Mouse (Mus musculus) embryonic facial prominence, embryonic 13.5 days (tissue): ENCODE data around the gene Nek6. TPM values are rescaled to one million over a fixed set of nuclear protein-coding genes. Genes with fewer than 3 reads are reported as not detected.

ENCODE experiments used
- ATAC-seq: fragments of 200-750 bp; cut with Nextera tagmentation; 2 replicates; pipeline ENCODE4 v1.8.0; 2017; ENCODE audit warnings: low read depth; ENCODE audit not compliant: insufficient number of reproducible peaks, insufficient read depth, low FRiP score, low TSS enrichment
- H3K27ac ChIP-seq: fragments of 300-500 bp; sonication (generic); 2 replicates; pipeline ENCODE4 v1.5.1; 2015; ENCODE audit warnings: moderate library complexity, mild to moderate bottlenecking, inconsistent platforms
- H3K27me3 ChIP-seq: fragments of 300-500 bp; sonication (generic); 2 replicates; pipeline ENCODE4 v1.6.1; 2015; ENCODE audit warnings: mild to moderate bottlenecking, inconsistent platforms
- H3K36me3 ChIP-seq: fragments of 300-500 bp; sonication (generic); 2 replicates; pipeline ENCODE4 v1.6.1; 2015; ENCODE audit warnings: mild to moderate bottlenecking, inconsistent platforms
- H3K4me1 ChIP-seq: fragments of 300-500 bp; sonication (generic); 2 replicates; pipeline ENCODE4 v1.6.1; 2015; ENCODE audit warnings: inconsistent platforms
- H3K4me2 ChIP-seq: fragments of 300-500 bp; sonication (generic); 2 replicates; pipeline ENCODE4 v1.6.1; 2015; ENCODE audit warnings: moderate library complexity, mild to moderate bottlenecking, inconsistent platforms
- H3K4me3 ChIP-seq: fragments of 300-500 bp; sonication (generic); 2 replicates; pipeline ENCODE4 v1.5.1; 2015; ENCODE audit warnings: mild to moderate bottlenecking, inconsistent platforms
- H3K9ac ChIP-seq: fragments of 300-500 bp; sonication (generic); 2 replicates; pipeline ENCODE4 v1.6.1; 2015; ENCODE audit warnings: mild to moderate bottlenecking, inconsistent platforms
- H3K9me3 ChIP-seq: fragments of 300-500 bp; sonication (generic); 2 replicates; pipeline ENCODE4 v1.6.1; 2016; ENCODE audit warnings: inconsistent platforms
- WGBS: fragments of 180-500 bp; shearing (Covaris S2); methylation state at CpG from one replicate; pipeline ENCODE4 v1.1.7; 2015; ENCODE audit warnings: mixed read lengths; 5-methylcytosine and 5-hydroxymethylcytosine counted together
- polyA plus RNA-seq: library from polyadenylated mRNA; unstranded; fragments of >200 nt; fragmentation: Nextera tagmentation; extraction: Ambion mirVana; gene quantifications from 2 replicates; pipeline ENCODE4 v1.2.1, GENCODE M21; 2015

Gene Nek6
- polyA plus RNA-seq, 1 experiment from 2014 or later = 114 TPM

GRCm38 (mm10) chr2:38541570-38541969 lies 30.1 kb downstream of the Nek6 start:
- Histone ChIP-seq H3K4me2 (no peak overlapping the region), H3K4me1 (peaks cover 44% of the 10 kb centered on the region), H3K4me3 (no peak overlapping the region), H3K27ac (no peak overlapping the region), H3K27me3 (no peaks in the 10 kb centered on the region), H3K9me3 (no peaks in the 10 kb centered on the region), H3K36me3 (no peaks in the 10 kb centered on the region), H3K9ac (no peak overlapping the region)
- 79% methylated on average over 1 of the region's 1 CpGs for WGBS
- ATAC-seq = no peak

DNA sequence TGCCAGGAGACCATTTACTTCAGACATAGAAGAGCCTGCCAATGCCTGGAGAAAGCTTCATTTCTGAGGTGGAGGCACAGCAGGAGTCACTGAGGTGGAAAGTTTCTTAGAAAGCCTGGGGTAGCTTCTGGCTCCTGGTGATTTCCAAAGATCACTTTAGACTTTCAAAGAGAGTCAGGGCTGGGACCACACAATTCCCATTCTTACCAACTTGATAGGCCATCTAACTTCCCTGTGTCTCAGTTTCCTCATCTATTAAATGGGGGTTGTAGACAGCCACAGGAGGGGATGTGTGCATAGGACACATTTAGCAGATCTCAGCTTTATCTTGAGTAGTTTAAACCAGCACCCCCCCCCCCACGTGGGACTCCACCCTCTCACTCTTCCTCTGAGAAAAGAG lies 30.9 kb downstream of the Nek6 start:
- H3K27ac ChIP-seq = no peak overlapping the region
- H3K9ac ChIP-seq = no peak overlapping the region
- no peaks in the 10 kb centered on the region for H3K36me3 ChIP-seq
- peaks cover 46% of the 10 kb centered on the region for H3K4me1 ChIP-seq
- no peak overlapping the region for H3K4me3 ChIP-seq
- no peak for ATAC-seq
- H3K27me3 ChIP-seq = no peaks in the 10 kb centered on the region
- no peaks in the 10 kb centered on the region for H3K9me3 ChIP-seq
- 53% methylated on average over 1 of the region's 1 CpGs for WGBS
- H3K4me2 ChIP-seq = no peak overlapping the region

- H3K36me3 ChIP-seq = no peaks in the 10 kb centered on the region
- 85% methylated on average over 2 of the region's 2 CpGs for WGBS
- no peaks in the 10 kb centered on the region for H3K27me3 ChIP-seq
- H3K27ac ChIP-seq = no peak overlapping the region
- H3K4me3 ChIP-seq = no peak overlapping the region
- peaks cover 49% of the 10 kb centered on the region for H3K4me1 ChIP-seq
- H3K9me3 ChIP-seq = no peaks in the 10 kb centered on the region
- no peak overlapping the region for H3K9ac ChIP-seq
- ATAC-seq = no peak
- H3K4me2 ChIP-seq = no peak overlapping the region
Observed at GRCm38 (mm10) chr2:38543158-38543557, 31.7 kb downstream of the Nek6 start.

DNA sequence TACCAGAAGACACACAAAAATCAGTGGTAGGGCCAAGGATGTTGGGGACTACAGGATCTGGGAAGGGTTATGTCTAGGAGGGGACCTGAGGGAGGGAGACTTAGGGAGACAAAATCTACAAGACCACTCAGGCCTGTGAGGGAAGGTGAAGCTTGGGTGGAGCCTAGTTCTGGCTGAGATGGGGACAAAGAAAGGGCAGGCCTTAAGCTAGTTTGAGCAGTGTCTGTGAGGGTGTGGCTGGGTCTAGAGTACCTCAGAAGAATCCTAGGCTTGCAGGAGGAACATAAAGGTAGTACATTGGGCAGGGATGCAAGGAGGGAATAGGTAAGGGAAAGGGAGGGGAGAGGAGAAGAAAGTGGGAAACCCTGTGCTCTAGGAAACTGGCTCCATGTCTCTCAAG lies 32.9 kb downstream of the Nek6 start:
- Histone ChIP-seq H3K36me3 (no peaks in the 10 kb centered on the region), H3K9me3 (no peaks in the 10 kb centered on the region), H3K27ac (no peak overlapping the region), H3K27me3 (no peaks in the 10 kb centered on the region), H3K4me2 (no peak overlapping the region), H3K9ac (no peak overlapping the region), H3K4me3 (no peak overlapping the region), H3K4me1 (peaks cover 50% of the 10 kb centered on the region)
- no peak for ATAC-seq

DNA sequence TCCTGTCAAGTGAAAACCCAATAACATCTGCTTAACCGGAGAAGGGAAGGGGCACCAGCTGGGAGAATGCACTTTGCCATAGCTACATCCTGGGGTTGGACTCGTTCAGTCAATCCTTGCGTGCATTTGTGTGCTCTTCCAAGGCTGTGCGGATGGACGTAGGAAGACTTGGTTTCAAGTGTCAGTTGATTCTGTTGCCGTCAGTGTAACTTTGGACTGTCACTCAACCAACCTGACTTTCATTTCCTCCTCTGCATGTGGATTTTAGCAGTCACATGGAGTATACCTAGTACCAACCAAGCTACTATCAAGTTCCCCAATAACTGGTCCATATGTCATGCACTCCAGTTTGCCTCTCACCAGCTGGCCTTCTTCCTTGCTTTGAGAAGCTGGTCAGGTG lies 33.5 kb downstream of the Nek6 start:
- H3K4me3 ChIP-seq = no peak overlapping the region
- H3K4me1 ChIP-seq = peaks cover 45% of the 10 kb centered on the region
- no peaks in the 10 kb centered on the region for H3K27me3 ChIP-seq
- H3K9me3 ChIP-seq = no peaks in the 10 kb centered on the region
- 70% methylated on average over 6 of the region's 6 CpGs for WGBS
- no peak overlapping the region for H3K4me2 ChIP-seq
- peaks cover under 1% of the 10 kb centered on the region; the same call in 1 of the 2 replicates for H3K36me3 ChIP-seq
- ATAC-seq = no peak
- H3K27ac ChIP-seq = no peak overlapping the region
- no peak overlapping the region for H3K9ac ChIP-seq

DNA sequence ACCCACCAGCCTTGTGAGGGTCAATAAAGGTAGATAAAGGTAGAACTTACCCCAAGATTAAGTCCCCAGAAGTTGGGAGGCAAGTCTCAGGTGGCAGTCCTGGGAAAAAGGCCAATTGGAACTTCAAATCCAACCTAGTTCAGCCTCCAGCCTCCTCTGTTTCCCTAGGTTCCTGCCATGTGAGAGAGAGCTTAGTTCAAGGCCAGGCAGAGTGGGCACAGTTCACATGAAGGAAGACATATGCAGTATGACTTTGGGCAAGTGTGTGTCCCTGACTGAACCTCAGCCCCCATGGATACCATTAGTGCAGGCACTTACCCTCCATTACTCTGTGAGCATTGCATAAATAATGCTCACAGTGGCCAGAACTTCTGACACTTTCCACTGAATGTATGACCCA lies 34.3 kb downstream of the Nek6 start:
- Histone ChIP-seq H3K4me2 (no peak overlapping the region), H3K4me3 (no peak overlapping the region), H3K27me3 (no peaks in the 10 kb centered on the region), H3K27ac (no peak overlapping the region), H3K9me3 (no peaks in the 10 kb centered on the region), H3K9ac (no peak overlapping the region), H3K36me3 (peaks cover 8% of the 10 kb centered on the region), H3K4me1 (peaks cover 42% of the 10 kb centered on the region)
- no peak for ATAC-seq

DNA sequence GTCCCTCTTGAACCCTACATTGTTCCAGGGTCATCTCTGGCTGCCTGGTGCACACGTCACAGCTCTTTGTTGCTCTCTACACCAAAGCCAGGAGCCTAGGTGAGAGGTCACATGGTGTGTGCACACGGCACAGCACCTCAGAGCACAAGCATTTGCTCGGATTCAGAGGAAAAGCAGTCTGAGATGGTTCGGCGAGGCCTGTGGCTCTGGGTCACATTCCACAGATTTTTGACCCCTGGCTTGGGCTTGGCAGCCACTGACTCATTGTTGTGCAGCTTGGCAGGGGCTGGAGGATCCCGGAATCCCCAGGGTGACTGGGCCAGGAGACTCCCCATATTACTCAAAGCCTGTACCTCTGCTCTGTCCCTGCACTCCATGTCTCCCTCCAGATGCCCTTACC lies 34.8 kb downstream of the Nek6 start:
- Histone ChIP-seq H3K4me1 (peaks cover 38% of the 10 kb centered on the region), H3K27me3 (no peaks in the 10 kb centered on the region), H3K27ac (no peak overlapping the region), H3K9me3 (no peaks in the 10 kb centered on the region), H3K36me3 (peaks cover 13% of the 10 kb centered on the region), H3K9ac (no peak overlapping the region), H3K4me2 (no peak overlapping the region), H3K4me3 (no peak overlapping the region)
- 18% methylated on average over 6 of the region's 6 CpGs for WGBS
- no peak for ATAC-seq

DNA sequence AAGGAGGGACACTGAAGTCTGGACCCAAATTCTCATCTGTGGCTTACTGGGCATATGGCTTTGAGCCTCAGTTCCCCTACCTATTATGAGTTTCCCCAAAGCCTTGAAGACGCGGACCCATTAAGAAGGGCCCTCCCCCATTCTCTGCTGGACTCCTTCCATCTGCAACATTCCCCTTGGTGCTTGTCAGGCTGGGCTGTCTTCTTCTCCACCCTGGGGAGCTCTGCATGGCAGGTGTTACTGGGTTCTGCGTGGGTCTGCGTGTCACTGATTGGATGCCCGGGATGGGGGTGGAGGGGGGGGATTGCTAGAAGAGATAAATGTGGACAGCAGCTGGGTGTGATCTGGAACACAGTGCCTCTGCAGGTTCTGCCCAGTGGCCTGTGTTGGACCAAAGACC lies 35.3 kb downstream of the Nek6 start:
- no peak overlapping the region for H3K4me2 ChIP-seq
- ATAC-seq = no peak
- H3K4me1 ChIP-seq = peaks cover 38% of the 10 kb centered on the region
- H3K9me3 ChIP-seq = no peaks in the 10 kb centered on the region
- 72% methylated on average over 5 of the region's 5 CpGs for WGBS
- no peaks in the 10 kb centered on the region for H3K27me3 ChIP-seq
- no peak overlapping the region for H3K27ac ChIP-seq
- H3K9ac ChIP-seq = no peak overlapping the region
- no peak overlapping the region for H3K4me3 ChIP-seq
- peaks cover 18% of the 10 kb centered on the region for H3K36me3 ChIP-seq

DNA sequence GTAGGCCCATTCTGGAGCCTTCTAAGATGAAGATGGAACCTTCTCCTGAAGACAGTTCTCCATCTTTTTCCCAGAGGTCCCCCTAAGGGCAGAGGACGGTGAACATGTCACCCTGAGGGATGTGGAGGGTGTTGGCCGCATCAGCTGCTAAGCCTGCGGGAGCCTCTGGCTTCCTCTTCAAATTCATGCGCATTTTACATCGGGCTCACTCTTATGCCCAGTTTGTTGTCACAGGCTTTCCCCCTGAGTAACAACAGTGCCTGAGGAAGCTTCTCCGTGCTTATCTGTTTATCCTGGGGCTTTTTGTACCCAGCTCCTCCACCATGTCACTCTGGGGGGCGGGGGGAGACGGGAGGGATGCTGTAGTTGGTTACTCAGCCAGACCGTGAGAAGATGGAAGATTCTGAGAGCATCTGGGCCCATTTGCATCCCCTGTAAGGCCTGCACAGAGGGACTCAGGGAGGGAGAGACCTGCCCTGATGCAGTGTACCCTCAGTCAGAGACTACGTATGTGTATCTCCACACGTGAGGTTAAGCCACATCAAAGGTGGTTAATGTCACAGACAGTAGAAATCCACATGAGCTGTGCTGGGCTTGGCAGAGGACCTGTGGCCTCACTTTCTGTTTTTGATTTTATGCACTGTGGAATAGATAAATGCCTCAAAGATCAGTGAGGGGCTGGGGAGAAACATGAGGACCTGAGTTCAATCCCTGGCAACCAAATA lies 36.5 kb downstream of the Nek6 start:
- no peak for ATAC-seq
- Histone ChIP-seq H3K9ac (no peak overlapping the region), H3K27me3 (no peaks in the 10 kb centered on the region), H3K36me3 (peaks cover 30% of the 10 kb centered on the region), H3K4me3 (no peak overlapping the region), H3K9me3 (no peaks in the 10 kb centered on the region), H3K27ac (no peak overlapping the region), H3K4me1 (peaks cover 38% of the 10 kb centered on the region), H3K4me2 (no peak overlapping the region)
- WGBS = 54% methylated on average over 11 of the region's 11 CpGs

- no peak overlapping the region for H3K4me3 ChIP-seq
- 65% methylated on average over 15 of the region's 15 CpGs for WGBS
- H3K4me1 ChIP-seq = peaks cover 16% of the 10 kb centered on the region; the same call in 1 of the 2 replicates
- H3K9me3 ChIP-seq = no peaks in the 10 kb centered on the region
- peaks cover 39% of the 10 kb centered on the region for H3K36me3 ChIP-seq
- H3K27ac ChIP-seq = no peak overlapping the region
- no peak overlapping the region for H3K4me2 ChIP-seq
- ATAC-seq = no peak
- H3K9ac ChIP-seq = no peak overlapping the region
- no peaks in the 10 kb centered on the region for H3K27me3 ChIP-seq
Observed at GRCm38 (mm10) chr2:38552004-38552443, 40.6 kb downstream of the Nek6 start.

DNA sequence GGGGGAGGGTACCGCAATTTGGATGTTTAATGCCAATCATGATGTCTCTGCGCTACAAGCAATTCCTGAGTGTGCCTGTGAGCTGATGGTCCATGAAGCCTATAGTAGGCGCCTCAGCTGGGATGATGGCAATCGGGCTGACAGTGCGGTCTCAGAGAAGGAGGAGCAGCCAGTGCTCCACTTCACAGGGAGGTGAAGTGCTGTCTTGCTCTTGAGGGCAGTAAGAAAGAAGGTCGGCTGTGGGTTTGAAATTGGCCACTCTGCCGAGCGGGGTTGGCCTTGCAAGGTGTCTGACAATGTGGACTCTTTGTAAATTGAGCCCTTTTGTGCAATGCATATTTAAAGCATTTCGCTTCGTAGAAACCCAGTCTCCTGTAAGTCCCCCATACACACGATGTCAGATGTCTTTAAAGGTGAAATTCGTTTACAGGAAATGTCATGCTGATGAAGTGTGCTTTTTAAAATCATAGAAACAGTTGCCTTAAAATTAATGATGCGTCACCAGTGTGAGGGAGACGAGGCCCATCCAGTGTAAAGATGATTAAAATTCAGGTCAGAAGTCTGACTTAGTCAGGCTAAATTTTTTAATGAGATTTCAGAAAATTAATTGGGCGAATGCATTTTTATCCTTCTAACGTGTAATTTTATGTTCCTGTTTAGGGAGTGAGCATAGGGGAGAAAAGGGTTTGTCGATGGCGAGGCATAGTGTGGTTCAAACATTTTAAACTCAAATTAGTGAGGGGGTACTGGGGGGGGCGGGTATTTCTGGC lies 43.0 kb downstream of the Nek6 start:
- peaks cover 6% of the 10 kb centered on the region; the same call in 1 of the 2 replicates for H3K4me1 ChIP-seq
- WGBS = 73% methylated on average over 19 of the region's 19 CpGs
- no peaks in the 10 kb centered on the region for H3K9me3 ChIP-seq
- H3K4me3 ChIP-seq = no peak overlapping the region
- ATAC-seq = no peak
- H3K36me3 ChIP-seq = peaks cover 55% of the 10 kb centered on the region
- H3K4me2 ChIP-seq = no peak overlapping the region
- H3K27me3 ChIP-seq = no peaks in the 10 kb centered on the region
- H3K27ac ChIP-seq = no peak overlapping the region
- no peak overlapping the region for H3K9ac ChIP-seq

DNA sequence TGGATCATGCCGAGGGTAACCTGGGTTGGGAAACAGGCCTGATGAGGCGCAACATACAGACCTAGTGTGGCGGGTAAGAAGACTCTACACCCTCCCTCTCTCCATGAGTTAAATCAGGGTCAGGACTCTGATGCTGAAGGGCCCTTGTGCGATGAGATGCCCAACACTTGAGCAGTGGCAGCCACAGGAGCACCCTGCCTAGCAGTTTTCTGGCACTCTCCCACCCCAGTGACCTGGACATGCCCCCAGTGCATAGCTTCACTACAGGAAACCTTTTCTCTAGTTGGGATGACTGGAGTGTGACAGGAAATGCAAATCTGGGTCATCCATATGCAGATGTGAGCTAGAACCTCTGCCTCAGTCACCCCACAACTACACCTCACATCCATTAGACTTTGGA lies 44.2 kb downstream of the Nek6 start:
- Histone ChIP-seq H3K9ac (no peak overlapping the region), H3K36me3 (peaks cover 60% of the 10 kb centered on the region), H3K27ac (no peak overlapping the region), H3K4me1 (peaks cover 6% of the 10 kb centered on the region; the same call in 1 of the 2 replicates), H3K27me3 (no peaks in the 10 kb centered on the region), H3K4me3 (no peak overlapping the region), H3K9me3 (no peaks in the 10 kb centered on the region), H3K4me2 (no peak overlapping the region)
- ATAC-seq = no peak
- WGBS = 92% methylated on average over 4 of the region's 4 CpGs
